Mouse (Mus musculus) macrophage (primary cell): Measurements from ENCODE around the gene Fam161b. TPM values are rescaled to one million over a fixed set of nuclear protein-coding genes. Genes with fewer than 3 reads are reported as not detected.

Experiments
- H3K27ac ChIP-seq: fragments of 350-480 bp; formaldehyde crosslinking; 2 replicates; pipeline ENCODE4 v1.9.0; 2021
- H3K36me3 ChIP-seq: fragments of 350-480 bp; formaldehyde crosslinking; 2 replicates; pipeline ENCODE4 v1.9.0; 2021; ENCODE audit errors: inconsistent target
- H3K4me3 ChIP-seq: fragments of 350-480 bp; formaldehyde crosslinking; 2 replicates; pipeline ENCODE4 v1.9.0; 2021; ENCODE audit errors: inconsistent target
- H3K79me2 ChIP-seq: fragments of 350-480 bp; formaldehyde crosslinking; 2 replicates; pipeline ENCODE4 v1.9.0; 2021; ENCODE audit errors: inconsistent target
- WGBS: methylation state at CpG from one replicate; pipeline ENCODE4 v1.1.7; 2026; ENCODE audit warnings: inconsistent platforms; ENCODE audit not compliant: missing documents; 5-methylcytosine and 5-hydroxymethylcytosine counted together
- polyA plus RNA-seq: library from polyadenylated mRNA; stranded (reverse); fragments of 250-400 nt; gene quantifications from 3 replicates; pipeline ENCODE4 v1.2.4, GENCODE M21; 2018; ENCODE audit warnings: inconsistent platforms
- total RNA-seq, 78 experiments: library from RNA; depleted of rRNA; stranded (reverse); fragments of 250-400 nt; gene quantifications; 1 replicate in 9 of 78; 2 replicates in 24 of 78; 3 replicates in 43 of 78; 4 replicates in 2 of 78; pipeline ENCODE4 v1.2.4; 2018; ENCODE audit warnings: inconsistent platforms in 56 of 78

The Fam161b gene
- total RNA-seq (2018; cell fraction: chromatin; rRNA removed): 1 to 10 TPM in 13 of 26 experiments, under 1 TPM in 6, not detected in 7; 0.26 to 4.1 (median 1.7) TPM
- under 1 TPM; 0.05 to 0.96 (median 0.38) TPM for total RNA-seq (2018; cell fraction: cytosol; rRNA removed)
- total RNA-seq (2018; cell fraction: nucleus; rRNA removed): 1 to 10 TPM in 10 of 26 experiments, under 1 TPM in 12, not detected in 4; 0.12 to 2.5 (median 0.78) TPM
- 0.44 to 0.59 TPM (median 0.54 TPM) in 3 replicates for polyA plus RNA-seq

DNA sequence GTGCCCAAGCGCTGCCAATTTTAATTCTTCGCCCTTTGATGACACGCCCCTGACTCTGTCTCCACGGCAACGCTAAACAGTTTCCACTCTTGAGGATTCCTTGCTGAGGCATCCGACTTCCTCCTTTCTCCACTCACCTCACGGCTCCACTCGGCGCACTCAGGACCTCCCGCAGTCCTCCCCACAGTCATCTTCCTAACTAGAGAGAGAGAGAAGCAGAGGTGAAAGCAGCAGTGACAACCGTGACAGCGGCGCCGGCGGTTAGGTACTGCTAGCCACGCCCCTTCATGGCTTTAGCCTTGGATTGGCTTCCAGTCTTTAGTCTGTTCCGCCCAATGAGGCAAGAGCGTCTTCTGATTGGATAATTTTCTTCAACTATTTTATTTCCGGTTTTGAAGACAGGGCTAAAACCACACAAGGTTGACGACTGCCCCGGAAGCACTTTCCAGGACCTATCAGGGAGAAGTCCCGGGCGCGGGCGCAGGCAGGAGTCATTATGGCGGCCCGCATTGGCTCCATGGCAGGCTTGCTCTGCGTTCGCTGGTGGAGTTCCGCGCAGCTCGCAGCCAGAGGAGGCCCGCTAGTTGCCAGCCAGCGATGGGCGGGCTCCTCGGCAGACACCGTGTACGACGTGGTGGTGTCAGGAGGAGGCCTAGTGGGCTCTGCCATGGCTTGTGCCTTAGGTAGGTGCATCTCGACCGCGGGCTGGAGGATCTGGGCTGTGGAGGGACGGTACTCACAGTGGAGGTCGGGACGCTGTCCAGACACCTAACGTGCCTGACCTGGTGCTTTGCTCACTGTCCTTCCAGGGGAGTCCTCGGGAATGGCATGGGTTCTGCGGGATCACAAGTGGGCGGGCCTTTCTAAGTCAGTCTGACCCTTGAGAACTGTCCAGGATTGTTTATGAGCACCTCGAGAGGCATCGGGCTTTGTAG, at the start of gene Fam161b, which contains the start of gene Coq6:
Gene Fam161b, minus strand, starts transcription at position 279 of the 935 bp plus-strand sequence.
Gene Coq6, plus strand, starts transcription at position 103 of the 935 bp plus-strand sequence.
- Histone ChIP-seq H3K36me3 (no peaks in the 10 kb centered on the region), H3K27ac (no peak within 1 kb of the TSS), H3K79me2 (peaks cover 44% of the 10 kb centered on the region), H3K4me3 (peak within 1 kb of the TSS; percentile 96)
- WGBS: under 1% methylated on average over 51 of the region's 51 CpGs

DNA sequence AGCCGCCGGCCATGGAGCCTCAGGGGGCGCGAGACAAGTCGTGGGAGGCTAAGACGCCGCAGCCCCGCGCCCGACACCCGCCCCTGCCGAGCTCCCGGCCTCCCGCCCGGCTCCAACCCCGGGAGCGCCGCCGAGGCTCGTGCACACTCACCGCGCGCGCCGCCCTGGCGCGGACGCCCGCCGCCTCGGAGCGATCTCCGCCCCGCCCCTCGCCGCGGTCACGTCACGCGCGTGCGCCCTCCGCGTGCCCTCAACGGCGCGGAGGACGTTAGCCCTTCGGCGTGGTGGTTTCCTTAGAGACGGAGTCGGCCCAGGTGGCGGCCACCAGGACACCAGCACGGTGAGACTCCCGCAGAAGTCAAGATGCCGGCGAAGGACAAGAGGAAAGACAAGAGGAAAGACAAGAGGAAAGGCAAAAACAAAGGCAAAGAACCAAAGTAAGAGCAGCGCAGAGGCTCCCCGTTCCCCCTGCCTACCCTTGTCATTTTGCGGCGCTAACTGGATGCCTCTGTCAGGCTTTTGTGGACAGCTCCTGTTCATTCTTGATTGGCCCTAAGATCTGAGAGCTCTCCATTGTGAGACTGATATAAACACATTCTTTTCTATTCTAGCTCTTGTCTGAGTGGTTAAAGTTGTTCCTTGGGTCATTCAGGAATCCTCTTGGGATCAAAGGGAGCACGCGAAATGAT, 47.3 kb upstream of the Fam161b start, which contains the start of the genes Entpd5 and Bbof1:
Gene Entpd5, minus strand, starts transcription at position 211 of the 689 bp plus-strand sequence.
Gene Bbof1, plus strand, starts transcription at position 253 of the 689 bp plus-strand sequence.
- 7% methylated on average over 21 of the region's 63 CpGs for whole genome bisulfite sequencing
- H3K36me3 ChIP-seq: no peaks in the 10 kb centered on the region
- no peak within 1 kb of the TSS for H3K27ac ChIP-seq

DNA sequence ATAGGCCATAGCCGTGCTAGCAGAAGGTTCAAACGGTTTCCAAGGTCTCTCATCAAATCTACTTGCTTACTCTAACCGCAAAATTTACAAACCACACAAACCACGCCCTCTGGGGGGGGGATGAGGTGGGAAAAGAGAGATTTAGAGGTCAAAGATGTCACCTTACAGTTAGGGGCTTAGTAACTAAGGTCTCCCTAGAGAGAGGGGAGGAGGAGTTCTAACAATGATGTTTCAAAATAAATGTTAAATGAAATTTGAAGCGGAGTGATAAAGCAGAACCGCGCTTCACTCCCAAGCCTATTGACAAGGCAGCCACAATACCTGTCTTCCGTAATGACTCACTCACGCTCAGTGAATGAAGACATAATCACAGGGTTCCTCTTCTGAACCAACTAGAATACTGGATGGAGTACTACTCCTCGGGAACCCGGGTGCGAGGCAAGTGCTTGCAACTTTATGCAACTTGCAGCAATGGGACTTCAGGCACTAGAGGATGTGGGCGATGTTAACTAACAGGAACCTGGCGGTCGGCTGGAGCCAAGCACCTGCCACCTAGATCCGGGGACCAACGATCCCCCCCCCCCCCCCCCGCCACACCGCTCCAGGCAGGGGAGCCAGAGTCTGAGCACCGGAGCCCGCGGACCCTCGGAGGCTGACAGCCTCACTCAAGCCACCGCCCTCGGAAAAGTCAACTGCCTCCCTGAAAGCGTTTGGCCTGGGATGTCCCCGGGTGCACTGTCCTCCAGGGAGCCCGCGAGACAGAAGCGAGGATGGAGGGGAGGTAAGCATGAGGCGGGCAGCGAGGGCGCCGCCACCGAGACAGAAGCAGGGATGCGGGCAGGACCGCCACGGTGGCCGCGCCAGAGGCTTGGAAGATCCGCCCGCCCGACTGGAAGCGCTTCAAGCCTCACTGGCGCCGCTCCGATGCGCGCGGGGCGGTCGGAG, 46.5 kb upstream of the Fam161b start:
- 2% methylated on average over 49 of the region's 52 CpGs for WGBS
- Histone ChIP-seq H3K27ac (no peak overlapping the region), H3K36me3 (no peaks in the 10 kb centered on the region), H3K4me3 (peak overlapping the region; percentile 39), H3K79me2 (no peaks in the 10 kb centered on the region)

More for the DNA sequence above, 47.3 kb upstream of the Fam161b start, which contains the start of the genes Entpd5 and Bbof1:
- H3K79me2 ChIP-seq: no peaks in the 10 kb centered on the region
- peak within 1 kb of the TSS; percentile 39 for H3K4me3 ChIP-seq

DNA sequence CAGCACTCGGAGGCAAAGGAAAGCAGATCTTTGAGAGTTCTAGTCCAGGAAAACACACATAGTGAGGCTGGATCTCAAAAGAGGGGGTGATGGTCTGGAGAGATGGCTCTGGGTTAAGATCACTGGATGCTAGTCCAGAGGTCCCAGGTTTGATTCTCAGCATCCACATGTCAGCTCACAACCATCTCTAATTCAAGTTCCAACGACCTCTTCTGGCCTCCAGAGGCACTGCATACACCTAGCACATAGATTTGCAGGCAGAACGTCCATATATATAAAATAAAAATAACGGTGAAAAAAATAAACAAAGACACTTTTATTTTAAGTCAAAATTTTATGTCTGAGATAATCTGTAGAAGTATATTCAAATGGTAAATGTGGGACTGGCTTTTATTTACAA, 45.6 kb upstream of the Fam161b start:
- no peak overlapping the region for H3K4me3 ChIP-seq
- 77% methylated on average over 4 of the region's 4 CpGs for WGBS
- no peaks in the 10 kb centered on the region for H3K36me3 ChIP-seq
- H3K79me2 ChIP-seq: no peaks in the 10 kb centered on the region
- H3K27ac ChIP-seq: no peak overlapping the region

DNA sequence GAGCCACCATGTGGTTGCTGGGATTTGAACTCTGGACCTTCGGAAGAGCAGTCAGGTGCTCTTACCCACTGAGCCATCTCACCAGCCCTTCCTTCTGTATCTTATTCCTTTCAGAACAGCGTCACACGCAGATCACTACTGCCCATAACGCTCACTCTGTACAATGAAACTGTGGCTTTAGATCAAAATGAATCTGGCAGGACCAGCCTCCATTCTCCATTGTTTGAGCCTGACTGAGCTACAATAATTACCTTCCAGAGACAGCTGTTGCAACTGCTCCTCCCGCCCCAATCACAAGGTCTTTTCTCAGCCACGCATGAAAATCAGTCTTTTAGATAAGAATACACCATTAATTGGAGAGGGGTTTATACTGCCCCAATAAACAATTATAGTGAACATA, 42.9 kb upstream of the Fam161b start:
- no peaks in the 10 kb centered on the region for H3K36me3 ChIP-seq
- H3K4me3 ChIP-seq: no peak overlapping the region
- WGBS: 94% methylated on average over 5 of the region's 6 CpGs
- H3K27ac ChIP-seq: no peak overlapping the region
- no peaks in the 10 kb centered on the region for H3K79me2 ChIP-seq

DNA sequence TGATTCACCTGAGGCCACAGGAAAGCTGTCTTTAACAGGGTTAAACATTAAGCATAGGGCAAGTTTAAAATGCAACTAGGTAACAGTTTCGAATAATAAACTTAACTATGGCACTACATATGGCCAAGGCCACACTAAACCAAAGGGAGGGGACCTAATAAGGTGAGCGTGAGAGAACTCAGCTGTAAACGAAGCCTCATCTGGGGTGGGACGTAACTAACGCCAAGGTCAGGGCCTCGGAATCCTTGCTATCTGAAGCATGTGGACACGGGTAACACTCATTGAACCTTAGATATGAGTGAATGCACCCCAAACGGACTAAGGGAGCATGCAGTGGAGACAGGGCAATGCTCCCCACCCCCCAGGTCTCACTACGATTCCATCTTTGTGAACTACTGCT, 41.3 kb upstream of the Fam161b start:
- WGBS: 90% methylated on average over 9 of the region's 9 CpGs
- no peak overlapping the region for H3K4me3 ChIP-seq
- no peaks in the 10 kb centered on the region for H3K36me3 ChIP-seq
- no peaks in the 10 kb centered on the region for H3K79me2 ChIP-seq
- H3K27ac ChIP-seq: no peak overlapping the region

DNA sequence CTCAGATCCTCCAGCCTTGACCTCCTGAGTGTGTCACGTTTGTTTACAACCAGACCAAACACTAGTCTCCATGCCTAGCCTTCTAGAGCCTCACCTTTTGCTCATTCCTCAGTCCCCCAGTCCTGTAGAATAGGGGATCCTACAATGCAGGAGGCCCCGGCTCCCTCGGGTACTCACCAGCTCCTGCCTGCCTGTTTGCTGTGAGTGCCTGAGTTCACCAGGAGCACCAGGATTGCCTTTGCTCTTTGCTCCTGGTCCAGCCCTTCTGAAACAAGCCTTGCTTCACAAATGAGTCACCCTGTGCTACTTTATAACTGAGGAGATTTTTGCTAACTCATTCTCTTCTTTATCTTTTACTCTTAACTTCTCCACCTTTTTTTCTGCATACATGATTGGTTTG, 39.0 kb upstream of the Fam161b start:
- H3K4me3 ChIP-seq: no peak overlapping the region
- no peaks in the 10 kb centered on the region for H3K36me3 ChIP-seq
- 79% methylated on average over 3 of the region's 3 CpGs for WGBS
- H3K79me2 ChIP-seq: no peaks in the 10 kb centered on the region
- H3K27ac ChIP-seq: no peak overlapping the region

DNA sequence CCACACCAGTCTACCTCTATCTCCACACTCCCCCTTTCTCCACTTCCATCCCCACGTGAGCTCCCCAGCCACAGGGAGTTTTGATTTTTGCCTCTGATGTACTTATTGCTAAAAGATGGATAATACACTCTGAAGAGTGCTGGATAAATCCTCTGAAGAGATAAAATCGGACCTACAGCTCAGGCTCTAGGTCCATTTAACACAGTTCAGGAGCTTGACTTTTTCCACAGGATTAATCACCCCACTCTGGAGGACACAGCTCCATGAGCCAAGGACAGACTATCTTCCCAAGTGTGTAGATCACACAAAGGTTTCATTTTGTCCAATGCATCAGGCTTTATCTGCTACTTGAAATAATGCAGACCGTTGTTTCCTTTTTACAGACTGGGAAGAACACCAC, 38.4 kb upstream of the Fam161b start:
- Histone ChIP-seq H3K36me3 (no peaks in the 10 kb centered on the region), H3K27ac (no peak overlapping the region), H3K4me3 (no peak overlapping the region), H3K79me2 (no peaks in the 10 kb centered on the region)
- WGBS: 100% methylated on average over 3 of the region's 3 CpGs

DNA sequence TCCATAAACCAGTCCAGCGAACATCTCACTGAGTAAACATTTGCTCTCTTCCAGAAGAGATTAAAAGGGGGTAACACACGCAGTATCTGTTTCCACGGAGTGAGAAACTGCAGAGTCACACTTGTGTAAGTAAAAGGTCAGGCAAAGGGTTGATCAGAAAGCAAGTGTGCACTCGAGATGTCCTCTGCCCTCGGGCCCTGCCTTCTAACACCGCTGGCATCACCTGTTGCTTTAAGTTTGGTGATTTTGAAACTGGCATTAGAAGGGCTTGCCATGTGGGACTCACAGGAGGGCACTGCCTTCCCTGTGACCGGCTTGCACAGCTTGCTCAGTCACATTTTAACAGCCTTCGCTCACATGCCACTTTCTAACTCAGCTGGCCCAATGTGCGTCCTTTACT, 38.0 kb upstream of the Fam161b start:
- Histone ChIP-seq H3K4me3 (no peak overlapping the region), H3K36me3 (no peaks in the 10 kb centered on the region), H3K79me2 (no peaks in the 10 kb centered on the region), H3K27ac (no peak overlapping the region)
- 87% methylated on average over 9 of the region's 9 CpGs for WGBS

DNA sequence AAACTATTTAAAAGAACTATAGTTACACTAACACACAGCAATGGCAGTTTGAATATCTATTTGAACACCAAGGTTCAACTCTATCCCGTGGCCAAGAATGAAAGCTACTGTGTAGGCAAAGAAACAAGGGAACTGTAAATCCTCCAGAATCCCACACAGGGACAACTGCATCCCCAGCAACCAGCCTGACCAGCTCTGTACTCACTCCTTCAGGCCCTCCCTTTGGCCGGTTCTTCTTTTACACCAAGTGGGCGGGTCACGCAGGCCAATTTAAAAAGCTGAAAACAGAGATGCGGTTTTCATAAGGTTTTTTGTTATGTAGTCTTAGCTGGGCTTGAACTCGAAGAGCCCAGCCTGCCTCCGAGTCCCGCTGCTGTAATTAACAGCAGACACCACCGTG, 37.5 kb upstream of the Fam161b start:
- no peak overlapping the region for H3K4me3 ChIP-seq
- no peak overlapping the region for H3K27ac ChIP-seq
- no peaks in the 10 kb centered on the region for H3K36me3 ChIP-seq
- no peaks in the 10 kb centered on the region for H3K79me2 ChIP-seq
- 89% methylated on average over 9 of the region's 9 CpGs for WGBS

DNA sequence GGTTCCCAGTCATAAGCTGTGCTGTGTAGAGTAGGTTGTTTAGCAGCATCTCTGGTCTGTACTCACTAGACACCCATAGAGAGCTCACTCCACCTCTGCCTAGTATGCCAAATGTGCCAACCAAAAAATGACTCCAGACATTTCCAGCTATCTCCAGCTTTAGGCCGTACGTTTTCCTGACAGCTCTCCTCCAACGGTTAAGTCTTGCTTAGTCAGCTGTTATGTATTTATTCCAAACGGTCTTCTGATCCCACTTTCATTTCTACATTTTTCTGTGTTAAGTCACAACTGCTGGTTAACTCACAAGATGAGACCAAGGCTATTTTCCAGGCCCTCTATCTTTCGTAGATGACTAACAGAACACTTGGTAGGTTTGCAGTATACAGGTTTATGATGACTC, 37.0 kb upstream of the Fam161b start:
- Histone ChIP-seq H3K79me2 (no peaks in the 10 kb centered on the region), H3K27ac (no peak overlapping the region), H3K36me3 (no peaks in the 10 kb centered on the region), H3K4me3 (no peak overlapping the region)
- 66% methylated on average over 5 of the region's 5 CpGs for WGBS

DNA sequence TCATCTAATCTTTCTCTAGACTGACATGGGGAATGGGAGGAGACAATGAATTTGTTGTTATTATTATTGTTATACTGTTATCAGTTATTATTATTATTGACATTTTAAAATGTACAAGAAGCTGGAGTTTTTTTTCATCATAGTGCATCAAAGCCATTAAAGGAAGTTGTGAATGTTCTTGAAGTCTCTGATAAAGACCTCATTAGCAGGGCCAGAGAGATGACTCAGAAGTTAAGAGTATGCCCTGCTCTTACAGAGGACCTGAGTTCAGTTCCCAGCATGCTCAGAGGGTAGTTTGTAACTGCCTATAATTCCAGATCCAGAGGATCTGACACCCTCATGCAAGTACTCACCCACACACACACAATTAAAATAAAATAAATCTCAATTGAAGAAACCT, 36.1 kb upstream of the Fam161b start:
- Histone ChIP-seq H3K4me3 (no peak overlapping the region), H3K27ac (no peak overlapping the region), H3K36me3 (no peaks in the 10 kb centered on the region), H3K79me2 (no peaks in the 10 kb centered on the region)

DNA sequence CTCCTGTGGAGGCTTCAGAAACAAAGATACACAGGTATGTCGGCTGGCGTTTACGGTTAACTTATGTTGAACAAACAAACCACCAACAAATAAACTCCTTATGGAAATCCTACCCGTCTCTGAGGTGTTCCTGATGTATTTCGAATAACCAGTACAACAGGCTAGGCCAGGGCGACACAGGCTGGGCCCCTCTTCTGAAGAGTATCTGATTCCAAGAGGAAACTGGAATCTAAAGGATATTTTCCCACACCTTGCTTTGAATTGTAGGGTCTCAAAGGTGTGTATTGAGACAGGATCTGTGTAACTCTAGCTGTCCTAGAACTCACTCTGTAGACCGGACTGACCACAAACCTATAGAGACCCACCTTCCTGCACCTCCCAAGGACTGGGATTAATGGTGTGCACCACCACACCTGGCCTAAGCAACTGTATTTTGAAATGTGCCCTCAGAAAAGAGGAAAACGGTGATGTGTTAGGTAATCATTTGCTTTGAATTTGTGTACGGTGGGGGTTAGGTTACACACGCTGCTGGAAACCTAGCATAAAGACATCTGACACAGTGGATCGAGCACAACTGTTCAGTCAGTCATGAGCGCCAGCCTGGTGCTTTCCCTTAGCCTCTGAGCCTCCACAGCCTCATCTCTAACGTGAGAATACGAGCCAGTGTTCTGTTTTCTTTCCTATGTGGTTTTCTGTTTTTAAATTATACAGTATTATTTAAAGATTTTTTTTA, 35.5 kb upstream of the Fam161b start:
- H3K36me3 ChIP-seq: no peaks in the 10 kb centered on the region
- no peak overlapping the region for H3K4me3 ChIP-seq
- no peaks in the 10 kb centered on the region for H3K79me2 ChIP-seq
- WGBS: 88% methylated on average over 14 of the region's 14 CpGs
- no peak overlapping the region for H3K27ac ChIP-seq
